Mouse (Mus musculus) cerebellum, adult 2 months (tissue): Measurements from ENCODE around the gene Otulinl.

ENCODE experiments used
- CTCF ChIP-seq: fragments of 200-500 bp; IDR thresholded peaks from 2 replicates; pipeline ENCODE4 v1.5.1; 2011; ENCODE audit warnings: low read depth, mild to moderate bottlenecking, control low read depth, low read length, moderate library complexity, borderline replicate concordance; ENCODE audit not compliant: insufficient read depth
- POLR2A ChIP-seq: fragments of 200-500 bp; IDR thresholded peaks from 2 replicates; pipeline ENCODE4 v1.6.1; 2011; ENCODE audit warnings: low read length, control low read depth, borderline replicate concordance; ENCODE audit not compliant: insufficient read depth

- TF ChIP-seq CTCF (no peak), POLR2A (no peak)
These were observed 382 bp downstream of the Otulinl start for GRCm38 (mm10) chr15:27680997-27681396.
